Mouse (Mus musculus): ENCODE data around the gene Gm826.

The Gm826 gene

DNA sequence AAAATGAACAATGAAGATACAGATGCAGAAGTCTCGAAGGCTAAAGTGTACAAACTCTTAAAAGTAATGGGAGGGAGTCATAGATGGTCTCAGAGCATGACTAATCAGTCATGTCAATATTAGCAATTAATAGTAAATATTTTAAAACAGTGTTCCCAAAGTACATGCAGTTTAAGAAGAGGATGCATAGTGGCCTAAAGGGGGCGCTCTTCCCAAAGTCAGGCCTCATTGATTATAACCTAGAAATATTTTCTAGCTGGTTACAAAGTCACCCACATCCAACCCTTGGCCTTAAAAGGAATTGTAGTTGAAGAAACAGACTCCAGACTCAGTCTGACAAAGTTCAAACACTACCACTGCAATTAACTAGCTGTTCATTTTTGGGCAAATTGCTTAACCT lies 20.4 kb upstream of the Gm826 start:
- peak; percentile 21 for DNase-seq (ENCODE audit: low read depth, low spot score)

DNA sequence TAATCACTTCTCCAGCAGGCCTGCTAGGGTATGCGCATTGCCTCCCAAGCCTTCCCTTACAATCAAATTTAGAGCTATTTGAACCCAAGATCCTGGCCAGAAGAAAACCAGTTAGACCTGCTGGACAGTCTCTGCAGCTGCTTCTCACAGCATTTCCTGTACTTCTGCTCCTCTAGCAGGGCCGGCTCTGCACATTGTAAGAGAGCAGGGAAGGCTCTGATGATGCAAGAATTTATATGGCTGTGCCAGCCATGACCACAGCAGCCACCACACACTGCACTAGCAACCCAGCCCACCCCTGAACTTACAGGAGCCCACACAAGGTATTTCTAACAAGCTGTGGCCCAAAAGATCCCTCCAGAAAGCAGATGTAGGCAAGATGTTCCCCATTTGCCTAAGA lies 19.6 kb upstream of the Gm826 start:
- no peak for DNase-seq (ENCODE audit: low read depth, low spot score)

DNA sequence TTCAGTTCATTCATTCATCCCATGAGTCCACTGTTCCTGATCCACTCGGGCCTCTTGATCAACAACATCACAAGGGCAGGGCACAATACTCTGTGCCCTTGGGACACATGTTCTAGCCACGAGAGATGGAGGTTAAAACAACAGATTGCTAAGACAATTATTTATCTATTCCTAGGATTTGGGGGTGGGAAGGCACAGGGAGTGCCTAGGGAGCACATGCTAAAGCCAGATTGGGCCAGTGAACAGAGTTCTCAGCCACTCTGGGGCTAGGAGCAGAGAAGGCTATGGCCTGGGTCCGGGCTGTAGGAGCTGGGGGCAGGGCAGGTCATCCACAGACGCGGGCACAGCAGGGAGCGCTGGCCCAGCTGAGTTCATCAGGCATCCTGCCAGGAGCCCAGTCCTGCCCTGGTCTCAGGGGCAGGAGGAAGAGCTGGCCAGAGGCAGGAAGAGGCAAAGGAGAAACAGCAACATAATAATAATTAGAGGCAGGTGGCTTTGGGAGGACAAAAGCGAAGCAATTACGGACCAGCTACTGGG lies 17.1 kb upstream of the Gm826 start:
- no peak for DNase-seq (ENCODE audit: low read depth, low spot score)

DNA sequence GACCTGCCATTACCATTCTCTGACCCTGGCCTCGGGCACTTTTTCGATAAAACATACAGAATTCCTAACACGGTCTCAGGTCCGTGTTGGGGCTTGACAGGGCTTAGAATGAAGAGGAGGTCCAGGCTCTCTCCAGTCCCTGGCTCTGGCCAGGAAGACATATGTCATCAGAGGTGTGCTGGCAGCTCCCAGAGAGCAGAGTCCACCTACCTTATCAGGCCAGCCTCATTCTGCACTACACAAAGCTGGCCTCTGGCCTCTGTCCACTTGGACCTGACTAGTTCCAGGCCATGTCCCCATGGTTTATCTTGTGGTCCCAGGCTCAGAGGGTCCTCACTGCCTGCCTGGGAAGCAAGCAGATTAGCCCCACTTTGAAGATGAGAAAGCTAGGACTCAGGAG lies 15.6 kb upstream of the Gm826 start:
- no peak for DNase-seq (ENCODE audit: low read depth, low spot score)

DNA sequence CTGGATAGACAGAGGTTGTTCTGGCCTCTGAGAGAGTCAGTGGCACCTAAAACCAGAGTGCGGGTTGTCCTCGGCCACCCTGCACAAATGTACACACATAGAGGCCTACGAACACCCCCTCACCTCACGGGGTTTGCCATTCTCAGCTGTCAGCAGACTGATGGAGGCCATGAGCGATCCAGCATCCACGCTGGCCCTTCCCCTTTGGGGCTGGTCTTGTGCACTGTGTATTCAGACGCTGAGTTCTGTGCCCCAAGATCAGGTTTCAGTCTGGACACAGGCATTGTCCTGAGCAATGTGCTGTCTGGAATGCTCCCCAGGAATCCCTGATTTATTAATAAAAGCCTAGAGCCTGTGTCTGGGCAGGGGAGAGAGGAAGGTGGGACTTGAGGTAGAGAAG lies 14.8 kb upstream of the Gm826 start:
- no peak for DNase-seq (ENCODE audit: low read depth, low spot score)

DNA sequence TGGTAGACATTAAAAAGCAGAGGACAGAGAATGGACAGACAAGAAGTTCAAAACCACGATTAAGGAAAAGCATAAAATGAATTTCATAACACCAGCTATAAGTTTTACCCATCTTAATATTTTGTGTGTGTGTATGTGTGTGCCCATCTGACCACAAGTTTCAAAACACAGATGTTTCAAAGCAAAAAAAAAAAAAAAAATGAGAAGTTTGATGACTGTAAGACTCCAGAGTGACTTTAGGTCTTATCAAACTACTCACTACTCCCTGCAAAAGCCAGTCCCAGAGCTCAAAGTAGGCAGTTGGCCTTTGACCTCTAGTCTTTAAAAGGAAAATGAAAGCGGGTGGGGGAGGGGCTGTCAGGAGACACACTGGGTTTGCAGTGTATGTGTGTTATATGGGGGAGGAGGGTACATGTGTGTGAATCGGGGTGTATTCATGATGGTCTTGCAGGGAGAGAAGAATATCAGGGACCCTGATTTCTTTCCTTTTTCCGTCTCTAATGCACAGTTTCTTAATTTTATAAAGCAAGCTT lies 14.2 kb upstream of the Gm826 start:
- DNase-seq (ENCODE audit: low read depth, low spot score): no peak

DNA sequence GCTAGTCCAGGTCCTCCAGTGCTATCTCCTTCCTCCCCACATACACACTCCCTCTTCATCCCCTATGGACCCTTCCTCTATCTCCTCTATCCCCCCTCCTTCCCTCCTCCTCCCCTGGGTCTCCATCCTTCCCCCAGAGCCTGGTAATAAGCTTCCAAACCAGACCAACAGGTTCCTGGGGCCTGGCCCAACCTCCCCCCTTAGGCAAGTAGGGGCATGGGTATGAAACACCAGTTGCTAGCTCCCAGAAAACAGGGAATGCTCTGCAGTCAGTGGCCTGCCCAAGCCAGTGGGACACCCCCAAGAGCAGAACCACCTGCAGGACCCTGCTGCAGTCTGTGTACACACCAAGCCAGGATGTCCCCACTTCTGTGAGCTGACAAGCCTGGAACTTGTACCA lies 11.7 kb upstream of the Gm826 start:
- no peak for DNase-seq (ENCODE audit: low read depth, low spot score)

DNA sequence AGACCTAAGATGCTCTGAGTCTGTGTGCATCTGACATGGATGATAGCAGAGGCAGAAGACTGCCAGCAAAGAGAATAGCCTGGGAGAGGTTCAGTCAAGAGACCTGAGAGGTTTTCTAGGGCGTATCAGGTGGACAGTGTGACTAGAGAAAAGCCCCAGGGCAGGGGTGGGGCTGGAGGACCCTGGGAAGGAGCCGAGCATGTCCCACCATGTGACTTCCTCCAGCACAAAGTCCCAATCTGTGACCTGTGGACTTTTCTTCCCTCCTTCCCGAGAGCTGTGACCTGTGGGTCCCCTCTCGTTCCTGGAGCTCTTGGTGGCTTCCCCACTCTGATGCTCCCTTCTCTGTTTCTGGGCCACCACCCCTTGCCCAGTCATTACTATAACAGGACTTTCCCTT lies 6.2 kb upstream of the Gm826 start:
- no peak for DNase-seq (ENCODE audit: low read depth, low spot score)

DNA sequence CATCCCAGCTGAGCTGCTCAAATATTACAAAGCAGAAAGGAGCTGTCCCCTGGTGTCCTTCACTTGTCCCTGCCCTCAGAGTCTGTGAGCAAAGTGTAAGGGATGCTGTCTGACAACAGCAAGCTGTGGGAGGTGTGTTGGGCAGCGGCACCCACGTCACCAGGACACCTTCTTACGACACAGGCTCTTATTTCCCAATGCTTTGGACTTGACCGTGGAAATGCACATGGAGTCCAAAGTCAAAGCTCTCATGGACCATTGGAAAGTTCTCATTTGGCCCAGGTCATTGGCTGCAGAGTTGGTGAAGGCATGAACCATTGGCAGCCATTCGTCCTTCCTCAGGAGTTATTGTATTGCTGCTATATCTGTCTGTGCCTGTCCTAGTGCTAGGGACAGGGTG lies 5.6 kb upstream of the Gm826 start:
- no peak for DNase-seq (ENCODE audit: low read depth, low spot score)

DNA sequence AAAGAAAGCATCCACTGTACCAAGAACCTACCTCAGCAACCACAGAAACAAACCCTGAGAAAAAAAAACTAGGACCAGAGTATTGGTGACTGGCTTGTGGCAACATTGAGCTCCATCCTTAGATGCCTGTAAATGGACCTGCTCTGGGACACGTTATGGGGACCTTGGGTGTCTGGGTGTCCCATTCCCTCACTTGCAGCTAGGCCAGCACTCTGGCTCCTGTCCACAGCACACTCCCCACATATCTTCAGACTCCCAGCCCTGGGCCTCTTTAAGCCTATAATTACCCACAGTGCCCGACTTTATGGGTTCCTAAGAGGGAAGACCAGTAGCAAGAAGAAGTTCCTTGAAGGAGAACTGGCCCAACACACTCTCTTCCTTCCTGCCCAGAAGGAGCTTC lies 2.1 kb upstream of the Gm826 start:
- no peak for DNase-seq (ENCODE audit: low read depth, low spot score)

DNA sequence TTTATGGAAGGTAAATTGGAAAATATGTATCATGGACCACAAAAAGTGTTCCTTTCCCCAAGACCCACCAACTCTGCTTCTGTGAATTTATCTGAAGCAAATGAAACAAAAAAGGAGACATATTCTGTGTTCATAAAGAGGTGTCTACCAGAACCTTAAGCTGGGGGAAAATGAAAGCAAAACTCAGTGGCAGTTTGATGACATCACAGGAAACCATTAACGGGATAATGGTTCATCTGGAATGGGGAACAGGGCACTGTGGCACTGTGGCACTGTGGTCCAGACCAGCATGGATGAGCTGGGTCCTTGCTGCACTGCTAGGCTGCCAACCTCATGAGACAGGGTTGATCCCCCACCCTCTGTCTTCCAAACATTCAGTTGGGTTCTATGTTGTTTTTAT lies 1.1 kb upstream of the Gm826 start:
- peak; percentile 29 for DNase-seq (ENCODE audit: low read depth, low spot score)

DNA sequence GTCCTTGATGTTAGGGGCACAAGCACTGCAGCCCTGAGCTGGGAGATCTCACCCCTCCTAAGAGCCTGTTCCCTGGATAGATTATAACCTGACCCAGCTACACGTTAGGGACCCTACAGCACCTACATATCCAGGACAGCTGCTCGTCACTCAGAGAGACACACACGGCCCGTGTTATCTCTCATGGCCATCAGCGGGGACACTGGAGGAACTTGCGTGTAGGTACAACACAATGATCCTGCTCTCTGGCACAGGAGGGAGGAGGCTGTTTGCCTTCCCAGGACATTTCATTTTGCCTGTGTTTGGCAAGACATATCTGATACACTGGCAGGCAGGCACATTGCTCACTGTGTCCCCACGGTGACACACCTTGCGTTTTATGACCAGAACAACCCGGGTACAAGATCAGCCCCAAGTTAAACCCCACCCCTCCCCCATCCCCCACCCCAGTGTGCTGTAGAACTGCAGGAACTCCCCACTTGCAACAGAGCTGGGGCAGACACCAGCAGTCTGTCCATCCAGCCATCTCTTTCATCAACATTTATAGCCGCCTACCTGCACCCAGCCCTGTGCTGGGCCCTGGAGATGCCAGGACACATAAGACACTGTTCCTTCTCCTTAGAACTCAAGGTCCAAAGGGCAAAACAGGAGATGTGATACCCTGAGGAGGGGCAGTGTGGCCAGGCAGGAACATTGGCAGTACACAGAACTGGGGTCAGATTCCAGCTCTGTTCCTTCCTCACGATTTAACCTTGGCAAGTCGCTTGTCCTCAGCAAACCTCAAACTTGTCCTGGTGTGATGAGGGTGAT lies 1.2 kb downstream of the Gm826 start:
- DNase-seq (ENCODE audit: low read depth, low spot score): no peak

DNA sequence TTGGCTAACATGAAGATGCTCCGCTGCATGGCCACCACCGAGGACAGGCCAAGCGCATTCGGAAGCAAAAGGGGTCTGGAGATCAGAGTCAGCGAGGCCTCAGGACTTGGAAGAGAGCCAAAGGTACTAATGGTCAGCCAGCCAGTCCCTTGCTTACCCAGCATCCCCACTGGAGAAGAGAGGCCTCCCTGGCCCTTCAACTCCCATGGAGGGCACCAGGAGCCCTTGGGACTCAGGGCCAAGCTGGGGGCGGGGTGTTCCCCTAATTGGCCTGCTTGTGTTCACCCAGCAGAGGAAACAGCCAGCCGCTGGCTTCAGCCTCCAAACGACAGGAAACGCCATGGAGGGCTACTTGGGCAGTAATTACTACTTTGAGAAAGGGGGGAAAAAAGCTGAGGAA lies 5.1 kb downstream of the Gm826 start:
- no peak for DNase-seq (ENCODE audit: low read depth, low spot score)

DNA sequence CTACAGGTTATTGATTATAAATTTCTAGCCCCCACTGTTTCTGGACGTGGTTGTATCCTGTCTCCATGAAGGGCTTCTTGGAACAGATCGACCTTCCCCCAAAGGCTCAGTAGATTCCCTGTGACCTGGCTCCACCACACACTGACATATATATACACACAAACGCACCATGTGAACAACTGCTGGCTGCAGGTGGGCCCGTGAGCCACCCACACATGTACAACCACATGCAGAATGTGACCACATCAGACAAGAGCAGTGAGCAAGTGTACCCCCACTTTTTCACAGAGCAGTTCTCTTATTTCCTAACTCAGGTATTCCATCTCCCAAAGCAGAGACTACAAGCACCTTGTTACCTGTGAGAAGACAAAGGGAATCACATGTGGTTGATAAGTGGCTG lies 6.2 kb downstream of the Gm826 start:
- DNase-seq (ENCODE audit: low read depth, low spot score): no peak

DNA sequence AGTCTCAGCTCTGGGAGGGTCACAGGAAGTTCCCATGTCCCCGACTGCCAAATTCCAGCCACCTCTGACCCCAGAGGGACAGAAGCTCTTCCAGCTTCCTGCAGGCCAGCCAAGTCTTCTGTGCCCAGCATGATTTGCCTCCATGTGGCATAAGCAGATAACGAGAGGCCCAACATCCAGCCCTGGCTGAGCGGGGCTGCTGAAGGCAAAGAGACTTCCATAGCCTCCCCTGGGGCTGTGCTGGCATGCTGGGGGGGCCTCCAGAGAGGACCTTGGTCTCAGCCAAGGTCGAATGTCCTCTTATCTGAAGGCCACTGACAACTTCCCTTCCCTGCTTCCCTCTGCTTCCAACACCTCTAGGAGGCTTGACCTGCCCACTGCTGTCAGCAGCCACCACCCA lies 6.8 kb downstream of the Gm826 start:
- DNase-seq (ENCODE audit: low read depth, low spot score): no peak

DNA sequence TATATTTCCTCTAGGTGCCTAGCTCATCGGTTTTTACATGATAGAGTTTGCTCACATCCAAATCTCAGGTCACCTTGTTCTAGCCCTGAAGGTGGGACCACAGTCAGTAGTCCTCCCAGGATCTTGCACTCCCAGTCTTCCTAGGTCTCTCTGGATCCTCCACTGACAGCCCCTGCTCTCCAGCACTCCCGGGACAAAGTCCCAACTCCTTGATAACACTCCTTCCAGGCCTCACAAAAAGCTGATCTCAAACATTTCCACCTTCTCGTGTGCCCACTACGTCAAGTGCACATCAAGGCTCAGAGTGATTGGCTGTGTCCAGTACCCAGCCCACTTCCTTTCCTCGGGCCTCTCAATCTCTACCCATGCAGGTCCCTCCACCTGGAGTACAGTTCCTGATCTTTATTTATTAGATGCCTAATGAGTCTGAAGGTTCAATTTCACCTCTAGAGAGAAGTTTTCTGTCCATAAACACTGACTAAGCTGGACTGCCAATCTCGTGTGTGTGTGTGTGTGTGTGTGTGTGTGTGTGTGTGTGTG lies 8.8 kb downstream of the Gm826 start:
- no peak for DNase-seq (ENCODE audit: low read depth, low spot score)

DNA sequence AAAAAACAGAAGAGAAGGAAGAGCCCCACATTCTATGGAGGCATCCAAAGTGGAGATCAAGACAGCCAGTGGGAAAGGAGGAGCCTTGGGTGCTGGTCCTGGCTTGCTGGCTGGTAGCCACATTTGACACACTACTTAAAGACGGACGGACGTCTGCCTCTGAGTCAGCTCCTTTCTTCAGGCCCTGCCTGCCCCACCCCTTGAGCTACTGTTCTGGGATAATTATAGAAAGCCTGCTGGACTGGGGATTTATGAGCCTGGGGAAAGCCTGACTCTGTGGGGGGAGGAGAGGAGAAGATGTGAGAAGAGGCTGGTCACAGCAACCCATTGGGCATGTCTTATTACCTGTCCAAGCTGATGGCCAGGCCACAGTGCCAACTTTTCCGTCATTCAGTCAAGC lies 12.1 kb downstream of the Gm826 start:
- no peak for DNase-seq (ENCODE audit: low read depth, low spot score)

DNA sequence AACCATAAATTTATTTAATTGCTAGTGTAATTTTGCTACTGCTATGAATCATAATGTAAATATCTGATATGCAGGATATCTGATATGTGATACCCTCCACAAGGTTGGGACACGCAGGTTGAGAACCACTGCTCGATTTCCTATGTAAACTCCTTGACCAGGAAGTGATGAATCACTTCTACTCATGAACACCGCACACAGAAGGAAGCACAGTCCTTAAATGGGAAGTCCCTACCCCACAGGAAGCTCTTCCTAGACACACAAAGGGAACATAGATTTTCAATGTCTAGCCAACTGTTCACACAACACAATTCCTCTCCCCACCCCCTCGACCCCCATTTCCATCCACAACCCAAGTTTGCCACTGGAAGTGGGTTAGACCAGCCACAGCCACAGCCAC lies 15.7 kb downstream of the Gm826 start:
- no peak for DNase-seq (ENCODE audit: low read depth, low spot score)

DNA sequence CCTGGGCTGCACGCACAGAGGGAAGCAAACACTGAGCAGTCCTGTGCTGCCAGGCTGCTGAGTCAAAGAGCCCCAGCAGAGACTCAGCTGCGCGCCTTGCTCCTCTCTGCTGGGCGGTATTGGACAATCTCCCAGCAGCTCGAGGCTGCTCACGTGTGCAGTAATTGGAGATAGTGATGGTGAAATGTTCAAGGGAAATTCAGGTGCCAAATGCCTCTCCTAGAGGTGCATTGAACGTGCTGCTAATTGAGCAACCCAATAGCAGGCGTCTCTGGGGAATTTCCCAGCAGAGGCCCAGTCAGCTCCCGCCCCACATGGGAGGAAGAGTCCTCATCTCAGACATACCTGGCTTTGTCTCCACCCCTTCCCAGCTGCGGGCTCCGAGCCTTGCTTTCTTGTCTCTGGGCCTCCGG lies 20.4 kb downstream of the Gm826 start:
- no peak for DNase-seq (ENCODE audit: low read depth, low spot score)

DNA sequence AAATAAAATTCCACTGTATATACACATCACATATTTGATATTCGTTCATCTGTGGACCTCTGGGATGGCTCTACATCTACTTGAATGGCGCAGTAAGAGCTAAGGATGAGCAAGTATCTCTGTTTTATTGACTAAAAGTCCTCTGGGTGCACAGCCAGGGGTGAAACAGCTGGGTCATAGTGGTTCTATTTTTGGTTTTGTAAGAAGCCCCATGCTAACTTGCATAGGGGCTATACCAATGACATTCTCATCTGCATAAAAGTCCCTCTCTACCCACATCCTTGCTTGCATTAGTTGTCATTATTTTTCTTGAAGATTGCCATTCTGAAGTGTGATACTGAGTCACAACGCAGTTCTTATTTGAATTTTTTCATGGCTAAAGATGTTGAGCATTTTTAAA lies 28.9 kb downstream of the Gm826 start:
- no peak for DNase-seq (ENCODE audit: low read depth, low spot score)

DNA sequence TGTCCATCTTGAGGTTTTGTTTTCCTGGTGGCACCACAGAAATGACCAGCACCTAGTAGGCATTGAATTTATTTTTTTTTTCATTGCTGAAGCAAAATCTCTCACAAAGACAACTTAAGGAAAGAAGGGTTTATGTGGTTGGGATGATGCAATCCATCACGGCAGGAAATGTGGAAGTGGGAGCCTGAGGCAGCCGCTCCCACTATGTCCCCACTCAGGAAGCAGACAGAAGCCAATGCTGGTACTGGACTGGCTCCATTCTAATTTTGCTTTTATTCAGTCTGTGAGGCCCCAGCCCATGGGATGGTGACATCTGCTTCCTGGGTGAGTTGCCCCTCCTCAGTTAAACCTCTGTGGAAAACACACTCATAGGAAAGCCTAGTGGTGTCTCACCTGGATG lies 30.0 kb downstream of the Gm826 start:
- DNase-seq (ENCODE audit: low read depth, low spot score): no peak

DNA sequence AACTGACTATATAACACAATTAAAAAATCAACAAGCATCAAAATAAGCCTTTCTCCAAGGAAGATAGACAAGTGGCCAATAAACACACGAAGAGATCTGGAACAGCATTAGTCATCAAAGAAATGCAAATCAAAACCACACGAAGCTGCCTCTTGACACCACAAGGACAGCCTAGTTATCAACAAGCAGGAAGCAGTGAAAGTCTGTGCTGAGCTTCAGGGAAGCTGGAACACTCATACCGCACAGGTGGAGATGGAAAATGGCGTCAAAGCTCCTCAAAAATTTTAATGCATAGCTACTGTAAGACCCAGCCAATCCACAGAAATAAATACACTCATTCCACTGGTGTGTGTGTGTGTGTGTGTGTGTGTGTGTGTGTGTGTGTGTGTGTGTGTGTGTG lies 31.9 kb downstream of the Gm826 start:
- no peak for DNase-seq (ENCODE audit: low read depth, low spot score)

DNA sequence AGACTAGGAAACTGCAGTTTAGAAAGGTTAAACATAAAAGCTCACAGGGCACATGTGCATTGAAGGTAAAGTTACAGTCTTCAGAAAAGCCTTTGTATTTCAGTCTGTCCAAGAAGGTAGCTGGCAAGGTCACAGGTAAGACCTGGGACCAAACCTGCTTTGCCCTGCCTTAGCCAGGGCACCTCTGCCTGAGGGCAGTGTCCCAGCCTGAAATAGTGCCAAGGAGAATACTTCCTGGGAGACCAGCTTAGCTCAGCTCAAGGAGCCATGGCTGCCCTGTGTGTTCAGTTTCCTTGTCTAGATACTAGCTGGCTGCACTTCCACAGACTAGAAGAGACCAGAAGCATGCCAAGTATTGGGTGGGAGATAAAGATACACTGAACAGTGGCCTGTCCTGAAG lies 35.4 kb downstream of the Gm826 start:
- DNase-seq (ENCODE audit: low read depth, low spot score): no peak
